Mouse (Mus musculus) testis, adult 2 months (tissue): ENCODE measurements around the gene Grin2a.

Source experiments
- CTCF ChIP-seq: fragments of 200-500 bp; IDR thresholded peaks from 2 replicates; pipeline ENCODE4 v1.5.1; 2012; ENCODE audit warnings: low read depth, mild to moderate bottlenecking, inconsistent platforms, low read length, moderate library complexity; ENCODE audit not compliant: control insufficient read depth, insufficient read depth, insufficient replicate concordance
- POLR2A ChIP-seq: fragments of 200-500 bp; IDR thresholded peaks from 2 replicates; pipeline ENCODE4 v1.6.1; 2012; ENCODE audit warnings: low read depth, mild to moderate bottlenecking, inconsistent platforms, low read length, moderate library complexity; ENCODE audit not compliant: control insufficient read depth

GRCm38 (mm10) chr16:9800221-9800620 is 195.1 kb downstream of the Grin2a start:
- TF ChIP-seq CTCF (no peak), POLR2A (no peak)
